Mouse (Mus musculus) ovary, adult 10 weeks (tissue): ENCODE results near the gene Tceal1. TPM values are rescaled to one million over a fixed set of nuclear protein-coding genes. Genes with fewer than 3 reads are reported as not detected.

ENCODE experiments used
- polyA plus RNA-seq: library from polyadenylated mRNA; stranded (reverse); fragments of 350-450 nt; fragmentation: Illumina TruSeq; extraction: RNeasy Lipid Tissue Mini Kit (QIAGEN cat#74804); gene quantifications from one replicate; pipeline ENCODE4 v1.2.3, GENCODE M21; 2014

The Tceal1 gene
- 39.4 TPM for polyA plus RNA-seq

GRCm38 (mm10) chrX:136707446-136708167 is at the start of gene Tceal1:
Tceal1 (plus strand) TSS chrX:136707982.

GRCm38 (mm10) chrX:136743459-136743858 is 35.7 kb downstream of the Tceal1 start, which contains the start of gene Morf4l2:
Morf4l2 (minus strand) TSS chrX:136743690.

Other genes with a start within 250 kb of the Tceal1 start
- not detected for gene Kir3dl1, start 190.0 kb upstream of the Tceal1 start, polyA plus RNA-seq
- gene Kir3dl2, start 163.9 kb upstream of the Tceal1 start, polyA plus RNA-seq: not detected
- gene Tceal3, start 117.1 kb upstream of the Tceal1 start, polyA plus RNA-seq: 5.8 TPM
- gene Morf4l2, start 35.7 kb downstream of the Tceal1 start, polyA plus RNA-seq: 993 TPM
- gene Glra4, start 72.2 kb downstream of the Tceal1 start, polyA plus RNA-seq: not detected
- 29.3 TPM for gene Plp1, start 114.7 kb downstream of the Tceal1 start, polyA plus RNA-seq
- 0.71 TPM for gene Rab9b, start 160.8 kb downstream of the Tceal1 start, polyA plus RNA-seq
- gene H2bfm, start 219.3 kb downstream of the Tceal1 start, polyA plus RNA-seq: not detected